ENCODE assay signal across 11 mouse cellular contexts in the genomic region with DNA sequence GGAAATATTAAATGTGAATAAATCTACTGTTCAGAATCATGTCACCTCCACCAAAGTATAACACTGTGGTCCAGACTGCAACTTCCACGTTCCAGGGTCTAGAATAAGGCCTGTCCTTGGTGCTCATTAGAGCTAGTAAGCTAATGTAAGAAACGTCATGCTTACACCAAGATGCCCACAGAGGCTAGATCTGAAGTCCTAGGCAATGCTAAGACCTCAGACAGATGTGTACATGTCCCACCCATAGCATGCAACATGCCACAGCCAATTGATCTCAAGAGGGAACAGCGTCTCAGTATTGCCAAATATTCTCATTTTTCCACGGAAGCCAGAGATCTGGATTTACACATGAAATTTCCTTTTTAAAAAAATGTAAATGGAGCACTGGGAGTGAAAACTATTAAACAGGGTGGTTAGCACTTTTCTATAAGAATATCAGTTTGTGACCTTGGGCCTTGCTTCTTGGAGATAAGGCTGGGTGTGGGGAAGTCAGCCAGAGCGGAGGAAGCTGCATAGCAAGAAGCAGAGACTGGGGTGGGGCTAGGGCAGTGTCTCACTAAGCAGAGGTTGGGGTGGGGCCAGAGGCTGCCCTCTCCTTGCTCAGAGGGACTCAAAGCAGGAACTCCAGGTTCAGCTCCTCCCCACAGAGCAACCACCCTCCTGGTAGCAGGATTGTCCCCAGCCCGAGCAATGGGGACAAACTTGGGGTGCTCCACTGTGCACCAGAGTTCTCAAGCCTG. TPM values are rescaled to one million over a fixed set of nuclear protein-coding genes. Genes with fewer than 3 reads are reported as not detected.
A peak's percentile ranks its signal among the peaks of the same experiment; 100 is the strongest.
DNase-seq lines count a peak whose midpoint lies in the region; ATAC-seq lines count a peak whose summit lies in the region.
"Had no signal": no experiment of that assay in that cellular context is flagged by ENCODE, and none has a peak within 500 bp of the region (broad histone marks: within the 10 kb centered on the region; RNA-seq: fewer than 3 reads in every experiment).

No protein-coding gene starts in this region.

- H3K9ac ChIP-seq in kidney, embryonic 16.5 days (replicated peaks; ENCODE audit: low read length), result no peak overlapping the region
- H3K9ac ChIP-seq in stomach, embryonic 16.5 days (ENCODE audit: low read length), result 0 out of 2 replicates have a peak overlapping the region, but pooled peaks have one; percentile 34

- no peaks in the 10 kb centered on the region for H3K9me3 ChIP-seq in kidney, embryonic 16.5 days (ENCODE audit: low read length)
- no peaks in the 10 kb centered on the region for H3K9me3 ChIP-seq in stomach, embryonic 16.5 days (replicated peaks; ENCODE audit: control insufficient read depth, low read length)

- H3K4me1 ChIP-seq in kidney, embryonic 16.5 days (ENCODE audit: insufficient read depth, low read length), result no peaks in the 10 kb centered on the region
- H3K4me1 ChIP-seq in stomach, embryonic 16.5 days (ENCODE audit: control insufficient read depth, insufficient read depth, low read length), result peaks cover 13% of the 10 kb centered on the region; the same call in 1 of the 2 replicates

- no peaks in the 10 kb centered on the region for H3K27me3 ChIP-seq in kidney, embryonic 16.5 days (ENCODE audit: insufficient read depth, low read length)
- H3K27me3 ChIP-seq in stomach, embryonic 16.5 days (ENCODE audit: control insufficient read depth, insufficient read depth, low read length), result no peaks in the 10 kb centered on the region

- H3K4me2 ChIP-seq in kidney, embryonic 16.5 days (replicated peaks; ENCODE audit: low read depth, low read length), result no peak overlapping the region
- no peak overlapping the region for H3K4me2 ChIP-seq in stomach, embryonic 16.5 days (ENCODE audit: low read depth, low read length)

- no peak overlapping the region for H3K4me3 ChIP-seq in kidney, embryonic 16.5 days (ENCODE audit: low read length)
- H3K4me3 ChIP-seq in stomach, embryonic 16.5 days (replicated peaks; ENCODE audit: low read length), result no peak overlapping the region
- H3K4me3 ChIP-seq: heart, adult 2 months; myocyte had no signal

- no peak for DNase-seq in kidney, postnatal 36 days
- peak; percentile 40 for DNase-seq in lung, postnatal 10 days
- DNase-seq in kidney, adult 11 months, result no peak
- no peak for DNase-seq in left cerebral cortex, postnatal 36 days (ENCODE audit: low spot score in 2 of 2)
- DNase-seq in kidney, postnatal 14 days, result no peak
- DNase-seq: cerebellum, postnatal 10 days had no signal

- intact Hi-C loops in left cerebral cortex, postnatal 36 days (cut with DNase I), result no loop called here

- peak; percentile 64; the same call in 1 of the 2 replicates for ATAC-seq in kidney, embryonic 16.5 days (ENCODE audit: low FRiP score, low TSS enrichment)
- peak; percentile 94 for ATAC-seq in erythroblast, adult 5-6 weeks (replicated peaks; ENCODE audit: low FRiP score, poor library complexity, severe bottlenecking)
- ATAC-seq in stomach, embryonic 16.5 days (ENCODE audit: insufficient read depth, low FRiP score), result peak; percentile 92

- H3K36me3 ChIP-seq in kidney, embryonic 16.5 days (ENCODE audit: insufficient read depth, low read length), result no peaks in the 10 kb centered on the region
- H3K36me3 ChIP-seq in stomach, embryonic 16.5 days (ENCODE audit: control insufficient read depth, insufficient read depth, low read length), result no peaks in the 10 kb centered on the region

- 81% methylated on average over 6 of the region's 6 CpGs for WGBS in kidney, embryonic 16.5 days
- WGBS in stomach, embryonic 16.5 days, result 64% methylated on average over 6 of the region's 6 CpGs

- H3K27ac ChIP-seq in kidney, embryonic 16.5 days (ENCODE audit: low read length), result no peak overlapping the region
- H3K27ac ChIP-seq in stomach, embryonic 16.5 days (ENCODE audit: low read length), result peak overlapping the region; percentile 66

RNA-seq across cellular contexts. Expression of a gene that starts 1.6 kb away (rescaled TPM):
- polyA plus RNA-seq in kidney, embryonic 16.5 days (2015; fragmentation: Nextera tagmentation; extraction: Ambion mirVana), result 0.36 and 0.37 TPM in 2 replicates
- not detected in 2 replicates for total RNA-seq in erythroblast, adult 5-6 weeks (2015; ENCODE audit: low replicate concordance)
- total RNA-seq in erythroblast, adult 5-6 weeks (2017; ENCODE audit: low replicate concordance), result 0.51 TPM in 1 of 2 replicates, not detected in the other
- polyA plus RNA-seq in stomach, embryonic 16.5 days (2015; fragmentation: Nextera tagmentation; extraction: Ambion mirVana), result 0.35 and 2.6 TPM in 2 replicates
- total RNA-seq in left cerebral cortex, postnatal 36 days (2021), result under 1 TPM; 0.64 to 0.66 TPM

RNA-seq across cellular contexts. Expression of a gene that starts 5.5 kb away (rescaled TPM):
- 26.6 and 27.2 TPM in 2 replicates for polyA plus RNA-seq in kidney, embryonic 16.5 days (2015; fragmentation: Nextera tagmentation; extraction: Ambion mirVana)
- 14.8 and 17.6 TPM in 2 replicates for total RNA-seq in erythroblast, adult 5-6 weeks (2015; ENCODE audit: low replicate concordance)
- 15.0 and 17.6 TPM in 2 replicates for total RNA-seq in erythroblast, adult 5-6 weeks (2017; ENCODE audit: low replicate concordance)
- polyA plus RNA-seq in stomach, embryonic 16.5 days (2015; fragmentation: Nextera tagmentation; extraction: Ambion mirVana), result 27.3 and 29.3 TPM in 2 replicates
- total RNA-seq in left cerebral cortex, postnatal 36 days (2021), result 1 to 10 TPM; 3.2 to 4.4 TPM
